Comparison of ENCODE assay signal across 8 mouse cellular contexts in genomic region chr10:88327160-88328055, GRCm38 (mm10). TPM values are rescaled to one million over a fixed set of nuclear protein-coding genes. Genes with fewer than 3 reads are reported as not detected.
DNase-seq lines count a peak whose midpoint lies in the region; ATAC-seq and TF ChIP-seq lines count a peak whose summit lies in the region.

No protein-coding gene starts in this region.

- intact Hi-C loops in heart, postnatal 14 days (cut with DNase I), result loop anchor here (2.0 to 10.0 kb wide), 7 partner anchors 163 to 1300 kb away; partner anchors contain the start of gene Igf1

- peak; percentile 91 for TF ChIP-seq CTCF in liver, embryonic 14.5 days (IDR thresholded peaks at IDR 0.05; ENCODE audit: low read depth)

- 0 out of 2 replicates have a peak overlapping the region, but pooled peaks have one; percentile 33 for H3K9ac ChIP-seq in forebrain, embryonic 12.5 days
- no peak overlapping the region for H3K9ac ChIP-seq in liver, embryonic 14.5 days (replicated peaks)
- no peak overlapping the region for H3K9ac ChIP-seq in neural tube, embryonic 13.5 days

- TF ChIP-seq EP300 in liver, embryonic 14.5 days (IDR thresholded peaks at IDR 0.05; ENCODE audit: low read depth), result no peak

- DNase-seq in ES-CJ7 (ENCODE audit: low read depth, low spot score), result peak; percentile 73
- peak; percentile 49 for DNase-seq in c-Kit-positive CD71-positive TER-119-negative erythroid progenitor cells, embryonic 14.5 days (ENCODE audit: low read depth)
- peak; percentile 79 to 88 for DNase-seq in heart, postnatal 14 days
- DNase-seq in kidney, postnatal 4 days, result peak; percentile 72 to 77
- DNase-seq in liver, embryonic 14.5 days (ENCODE audit: low read depth in 3 of 3, low spot score in 3 of 3), result peak; percentile 24 to 29 (median 26)
- DNase-seq in testis, postnatal 10 days (ENCODE audit: low spot score), result peak; percentile 87

- H3K27me3 ChIP-seq in forebrain, embryonic 12.5 days, result 0 out of 2 replicates have a peak, but pooled peaks cover 3% of the 10 kb centered on the region
- H3K27me3 ChIP-seq in liver, embryonic 14.5 days (ENCODE audit: control insufficient read depth, insufficient read depth, low read length), result no peaks in the 10 kb centered on the region
- no peaks in the 10 kb centered on the region for H3K27me3 ChIP-seq in neural tube, embryonic 13.5 days

- H3K4me3 ChIP-seq in forebrain, embryonic 12.5 days (replicated peaks), result 0 out of 2 replicates have a peak overlapping the region, but pooled peaks have one; percentile 8
- H3K4me3 ChIP-seq in liver, embryonic 14.5 days (ENCODE audit: insufficient read depth in 1 of 2, low read depth in 2 of 2, low read length in 2 of 2), result no peak overlapping the region
- no peak overlapping the region for H3K4me3 ChIP-seq in neural tube, embryonic 13.5 days

- H3K27ac ChIP-seq in forebrain, embryonic 12.5 days, result no peak overlapping the region
- no peak overlapping the region for H3K27ac ChIP-seq in liver, embryonic 14.5 days
- no peak overlapping the region for H3K27ac ChIP-seq in neural tube, embryonic 13.5 days (replicated peaks)

- H3K36me3 ChIP-seq in forebrain, embryonic 12.5 days (replicated peaks), result no peaks in the 10 kb centered on the region
- H3K36me3 ChIP-seq in liver, embryonic 14.5 days (replicated peaks; ENCODE audit: control insufficient read depth, insufficient read depth, low read depth), result no peaks in the 10 kb centered on the region
- no peaks in the 10 kb centered on the region for H3K36me3 ChIP-seq in neural tube, embryonic 13.5 days

- 52% methylated on average over 11 of the region's 11 CpGs for WGBS in forebrain, embryonic 12.5 days
- WGBS in liver, embryonic 14.5 days (ENCODE audit: insufficient replicate concordance), result 36% methylated on average over 11 of the region's 11 CpGs
- 47% methylated on average over 11 of the region's 11 CpGs for WGBS in neural tube, embryonic 13.5 days

- ATAC-seq in forebrain, embryonic 12.5 days (ENCODE audit: low FRiP score), result peak; percentile 88
- peak; percentile 37; the same call in 1 of the 2 replicates for ATAC-seq in liver, embryonic 14.5 days (ENCODE audit: insufficient read depth)
- peak; percentile 87 for ATAC-seq in neural tube, embryonic 13.5 days (ENCODE audit: low read depth)

- 0 out of 2 replicates have a peak, but pooled peaks cover 2% of the 10 kb centered on the region for H3K4me1 ChIP-seq in forebrain, embryonic 12.5 days
- H3K4me1 ChIP-seq in liver, embryonic 14.5 days (replicated peaks; ENCODE audit: control insufficient read depth in 2 of 2, insufficient read depth in 2 of 2, low read length in 1 of 2), result no peaks in the 10 kb centered on the region
- H3K4me1 ChIP-seq in neural tube, embryonic 13.5 days (replicated peaks), result no peaks in the 10 kb centered on the region

- peak overlapping the region; percentile 36; the same call in 1 of the 2 replicates for H3K4me2 ChIP-seq in forebrain, embryonic 12.5 days
- H3K4me2 ChIP-seq in liver, embryonic 14.5 days (ENCODE audit: low read depth), result no peak overlapping the region
- peak overlapping the region; percentile 42 for H3K4me2 ChIP-seq in neural tube, embryonic 13.5 days

- no peaks in the 10 kb centered on the region for H3K9me3 ChIP-seq in forebrain, embryonic 12.5 days
- no peaks in the 10 kb centered on the region for H3K9me3 ChIP-seq in liver, embryonic 14.5 days (ENCODE audit: control insufficient read depth, low read length)
- no peaks in the 10 kb centered on the region for H3K9me3 ChIP-seq in neural tube, embryonic 13.5 days

RNA-seq across cellular contexts. Expression of gene Dram1, which starts 51.5 kb away (rescaled TPM):
- 0.40 and 0.50 TPM in 2 replicates for polyA plus RNA-seq in forebrain, embryonic 12.5 days (2016; fragmentation: Nextera tagmentation; extraction: Ambion mirVana)
- 1 to 10 TPM; 3.8 to 3.9 TPM for total RNA-seq in heart, postnatal 14 days (2021)
- polyA plus RNA-seq in liver, embryonic 14.5 days (2012; rRNA removed), result 0.73 and 1.2 TPM in 2 replicates
- 1.3 and 1.5 TPM in 2 replicates for polyA plus RNA-seq in liver, embryonic 14.5 days (2014; fragmentation: Nextera tagmentation; extraction: Ambion mirVana)
- 0.45 and 0.95 TPM in 2 replicates for polyA plus RNA-seq in neural tube, embryonic 13.5 days (2015; fragmentation: Nextera tagmentation; extraction: Ambion mirVana)

RNA-seq across cellular contexts. Expression of gene Gnptab, which starts 51.5 kb away (rescaled TPM):
- polyA plus RNA-seq in forebrain, embryonic 12.5 days (2016; fragmentation: Nextera tagmentation; extraction: Ambion mirVana), result 12.8 and 13.1 TPM in 2 replicates
- total RNA-seq in heart, postnatal 14 days (2021), result 10 to 100 TPM; 30.5 to 32.2 TPM
- polyA plus RNA-seq in liver, embryonic 14.5 days (2012; rRNA removed), result 3.7 and 4.9 TPM in 2 replicates
- polyA plus RNA-seq in liver, embryonic 14.5 days (2014; fragmentation: Nextera tagmentation; extraction: Ambion mirVana), result 2.3 and 2.9 TPM in 2 replicates
- polyA plus RNA-seq in neural tube, embryonic 13.5 days (2015; fragmentation: Nextera tagmentation; extraction: Ambion mirVana), result 13.9 and 15.5 TPM in 2 replicates

Comparison
In these comparisons a context has a peak if more than half of its experiments do, and no peak if none do; other contexts are left out.
1. DNase-seq: peak in every context shown above with its lines; median percentile 87 in testis, postnatal 10 days; 84 in heart, postnatal 14 days; 74 in kidney, postnatal 4 days; 73 in ES-CJ7; 49 in c-Kit-positive CD71-positive TER-119-negative erythroid progenitor cells, embryonic 14.5 days; 26 in liver, embryonic 14.5 days.
2. ATAC-seq: peak in every context shown above with its lines; median percentile 88 in forebrain, embryonic 12.5 days; 87 in neural tube, embryonic 13.5 days; 37 in liver, embryonic 14.5 days.